Mouse (Mus musculus) midbrain, embryonic 11.5 days (tissue): Measurements from ENCODE around the gene Col24a1. TPM values are rescaled to one million over a fixed set of nuclear protein-coding genes. Genes with fewer than 3 reads are reported as not detected.

Experiments
- ATAC-seq: fragments of 200-750 bp; cut with Nextera tagmentation; 2 replicates; pipeline ENCODE4 v1.8.0; 2017; ENCODE audit warnings: moderate TSS enrichment, moderate library complexity; ENCODE audit not compliant: low FRiP score
- DNase-seq: peaks from one replicate; pipeline ENCODE4 v3.0.0; 2015; ENCODE audit warnings: low spot score; ENCODE audit errors: missing footprints
- H3K27ac ChIP-seq: fragments of 300-500 bp; sonication (generic); 2 replicates; pipeline ENCODE4 v1.5.1; 2014; ENCODE audit warnings: low read depth, low read length
- H3K27me3 ChIP-seq: fragments of 300-500 bp; sonication (generic); 2 replicates; pipeline ENCODE4 v1.6.1; 2014; ENCODE audit warnings: mild to moderate bottlenecking, low read length, moderate library complexity, mixed read lengths; ENCODE audit not compliant: control insufficient read depth, insufficient read depth
- H3K36me3 ChIP-seq: fragments of 300-500 bp; sonication (generic); 2 replicates; pipeline ENCODE4 v1.6.1; 2014; ENCODE audit warnings: mild to moderate bottlenecking, low read length, moderate library complexity, mixed read lengths; ENCODE audit not compliant: control insufficient read depth, insufficient read depth
- H3K4me1 ChIP-seq: fragments of 300-500 bp; sonication (generic); 2 replicates; pipeline ENCODE4 v1.6.1; 2014; ENCODE audit warnings: low read length; ENCODE audit not compliant: control insufficient read depth, insufficient read depth
- H3K4me2 ChIP-seq: fragments of 300-500 bp; sonication (generic); 2 replicates; pipeline ENCODE4 v1.6.1; 2014; ENCODE audit warnings: mild to moderate bottlenecking, moderate library complexity
- H3K4me3 ChIP-seq: fragments of 300-500 bp; sonication (generic); 2 replicates; pipeline ENCODE4 v1.5.1; 2014; ENCODE audit warnings: low read depth, low read length
- H3K9ac ChIP-seq: fragments of 300-500 bp; sonication (generic); 2 replicates; pipeline ENCODE4 v1.6.1; 2014; ENCODE audit warnings: low read length
- H3K9me3 ChIP-seq: fragments of 300-500 bp; sonication (generic); 2 replicates; pipeline ENCODE4 v1.6.1; 2016; ENCODE audit warnings: low read length; ENCODE audit not compliant: control insufficient read depth
- WGBS: fragments of 180-500 bp; shearing (Covaris S2); extraction: QIAGEN DNeasy Blood & Tissue Kit; methylation state at CpG from one replicate; pipeline ENCODE4 v1.1.7; 2014; 5-methylcytosine and 5-hydroxymethylcytosine counted together
- polyA plus RNA-seq: library from polyadenylated mRNA; unstranded; fragments of >200 nt; fragmentation: Nextera tagmentation; extraction: Ambion mirVana; gene quantifications from 2 replicates; pipeline ENCODE4 v1.2.1, GENCODE M21; 2014

Gene Col24a1
- polyA plus RNA-seq, 1 experiment from 2014 or later, result 0.38 TPM

GRCm38 (mm10) chr3:145337161-145337560, 44.9 kb downstream of the Col24a1 start:
- no peak overlapping the region for H3K27ac ChIP-seq
- ATAC-seq (no peak), DNase-seq (no peak)
- H3K36me3 ChIP-seq, result no peaks in the 10 kb centered on the region
- H3K4me1 ChIP-seq, result no peaks in the 10 kb centered on the region
- H3K4me2 ChIP-seq, result no peak overlapping the region
- H3K27me3 ChIP-seq, result no peaks in the 10 kb centered on the region
- H3K9me3 ChIP-seq, result no peaks in the 10 kb centered on the region
- H3K9ac ChIP-seq, result no peak overlapping the region
- no peak overlapping the region for H3K4me3 ChIP-seq
- WGBS, result 70% methylated on average over 2 of the region's 2 CpGs

DNA sequence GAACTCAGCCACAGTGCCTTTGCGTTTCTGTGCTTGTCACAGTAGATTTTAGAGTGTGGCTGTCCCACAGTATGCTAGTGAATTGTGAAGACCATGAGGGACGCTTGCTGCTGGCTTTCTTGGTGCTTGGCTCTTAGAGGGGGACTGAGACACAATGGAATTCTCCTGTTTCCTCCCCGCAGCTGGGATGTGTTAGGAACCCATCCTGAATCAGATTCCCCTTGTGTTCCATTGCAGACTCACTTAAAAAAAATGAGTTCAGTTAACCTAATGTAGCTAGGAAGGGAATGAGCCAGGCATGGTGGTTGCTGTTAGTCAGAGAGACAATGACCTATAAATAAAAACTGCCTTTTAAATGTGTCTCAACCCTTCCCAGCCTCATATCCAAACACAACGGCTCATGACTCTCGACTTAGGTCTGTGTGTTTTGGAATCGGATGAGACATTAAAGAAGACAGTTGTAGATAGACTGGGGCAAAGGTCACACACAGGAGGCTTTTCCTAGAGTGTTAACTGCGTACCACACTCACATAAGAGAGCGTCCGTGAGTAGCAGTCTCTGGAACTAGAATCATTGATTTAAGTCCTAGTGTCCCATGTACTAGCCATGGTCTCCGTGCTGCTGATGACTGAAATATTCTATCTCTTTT, 47.7 kb downstream of the Col24a1 start:
- 83% methylated on average over 10 of the region's 10 CpGs for WGBS

GRCm38 (mm10) chr3:145348690-145349089, 56.4 kb downstream of the Col24a1 start:
- no peaks in the 10 kb centered on the region for H3K9me3 ChIP-seq
- no peak overlapping the region for H3K4me2 ChIP-seq
- H3K36me3 ChIP-seq, result no peaks in the 10 kb centered on the region
- H3K4me1 ChIP-seq, result no peaks in the 10 kb centered on the region
- no peak for DNase-seq
- H3K27ac ChIP-seq, result no peak overlapping the region
- no peaks in the 10 kb centered on the region for H3K27me3 ChIP-seq
- no peak overlapping the region for H3K9ac ChIP-seq
- no peak overlapping the region for H3K4me3 ChIP-seq
- ATAC-seq, result no peak
- 87% methylated on average over 3 of the region's 3 CpGs for WGBS

More for the DNA sequence above, 47.7 kb downstream of the Col24a1 start:
- no peak overlapping the region for H3K27ac ChIP-seq
- no peak overlapping the region for H3K9ac ChIP-seq
- H3K4me3 ChIP-seq, result no peak overlapping the region
- H3K9me3 ChIP-seq, result no peaks in the 10 kb centered on the region
- DNase-seq, result no peak
- no peaks in the 10 kb centered on the region for H3K4me1 ChIP-seq
- H3K27me3 ChIP-seq, result no peaks in the 10 kb centered on the region
- H3K36me3 ChIP-seq, result no peaks in the 10 kb centered on the region
- ATAC-seq, result no peak
- H3K4me2 ChIP-seq, result no peak overlapping the region

- Histone ChIP-seq H3K36me3 (no peaks in the 10 kb centered on the region), H3K27ac (no peak overlapping the region), H3K9ac (no peak overlapping the region), H3K9me3 (no peaks in the 10 kb centered on the region), H3K4me3 (no peak overlapping the region), H3K27me3 (no peaks in the 10 kb centered on the region), H3K4me2 (no peak overlapping the region), H3K4me1 (no peaks in the 10 kb centered on the region)
- no peak for ATAC-seq
- DNase-seq, result no peak
- 94% methylated on average over 3 of the region's 3 CpGs for WGBS
Observed at GRCm38 (mm10) chr3:145353951-145354350, 61.7 kb downstream of the Col24a1 start.

GRCm38 (mm10) chr3:145356865-145357487, 64.7 kb downstream of the Col24a1 start:
- H3K27me3 ChIP-seq, result no peaks in the 10 kb centered on the region
- no peak for ATAC-seq

DNA sequence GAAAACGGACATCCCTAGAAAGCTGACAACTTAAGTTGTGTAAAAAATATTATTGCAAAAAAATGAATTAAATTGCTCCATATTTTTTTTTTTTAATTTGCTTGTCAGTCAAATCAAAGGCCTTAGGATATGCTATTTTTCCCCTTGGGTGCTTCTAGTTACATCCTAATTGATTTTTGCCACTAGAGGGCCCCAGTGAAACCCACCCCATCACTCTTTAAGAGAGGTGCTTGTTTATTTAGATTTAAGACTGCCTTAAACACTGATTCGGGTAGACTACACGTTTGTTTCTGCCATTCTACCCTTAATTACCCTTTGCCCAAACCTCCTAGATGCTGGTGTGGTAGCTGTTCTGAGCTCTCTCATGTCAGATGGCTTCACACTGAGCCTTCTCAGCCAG, 73.0 kb downstream of the Col24a1 start:
- no peaks in the 10 kb centered on the region for H3K9me3 ChIP-seq
- H3K4me1 ChIP-seq, result no peaks in the 10 kb centered on the region
- no peak for ATAC-seq
- no peak for DNase-seq
- no peaks in the 10 kb centered on the region for H3K27me3 ChIP-seq
- H3K36me3 ChIP-seq, result no peaks in the 10 kb centered on the region
- H3K4me3 ChIP-seq, result no peak overlapping the region
- no peak overlapping the region for H3K27ac ChIP-seq
- 45% methylated on average over 3 of the region's 3 CpGs for WGBS
- no peak overlapping the region for H3K4me2 ChIP-seq
- no peak overlapping the region for H3K9ac ChIP-seq

More at GRCm38 (mm10) chr3:145356865-145357487, 64.7 kb downstream of the Col24a1 start:
- Histone ChIP-seq H3K4me1 (no peaks in the 10 kb centered on the region), H3K9me3 (no peaks in the 10 kb centered on the region), H3K4me2 (no peak overlapping the region), H3K27ac (no peak overlapping the region), H3K9ac (no peak overlapping the region), H3K36me3 (no peaks in the 10 kb centered on the region), H3K4me3 (no peak overlapping the region)
- WGBS, result 90% methylated on average over 6 of the region's 6 CpGs
- no peak for DNase-seq

- H3K4me3 ChIP-seq, result no peak overlapping the region
- no peak overlapping the region for H3K4me2 ChIP-seq
- ATAC-seq (no peak), DNase-seq (no peak)
- no peaks in the 10 kb centered on the region for H3K9me3 ChIP-seq
- no peaks in the 10 kb centered on the region for H3K4me1 ChIP-seq
- H3K27ac ChIP-seq, result no peak overlapping the region
- no peaks in the 10 kb centered on the region for H3K27me3 ChIP-seq
- H3K9ac ChIP-seq, result no peak overlapping the region
- 82% methylated on average over 4 of the region's 4 CpGs for WGBS
- H3K36me3 ChIP-seq, result no peaks in the 10 kb centered on the region
Observed at GRCm38 (mm10) chr3:145367176-145367717, 75.0 kb downstream of the Col24a1 start.

DNA sequence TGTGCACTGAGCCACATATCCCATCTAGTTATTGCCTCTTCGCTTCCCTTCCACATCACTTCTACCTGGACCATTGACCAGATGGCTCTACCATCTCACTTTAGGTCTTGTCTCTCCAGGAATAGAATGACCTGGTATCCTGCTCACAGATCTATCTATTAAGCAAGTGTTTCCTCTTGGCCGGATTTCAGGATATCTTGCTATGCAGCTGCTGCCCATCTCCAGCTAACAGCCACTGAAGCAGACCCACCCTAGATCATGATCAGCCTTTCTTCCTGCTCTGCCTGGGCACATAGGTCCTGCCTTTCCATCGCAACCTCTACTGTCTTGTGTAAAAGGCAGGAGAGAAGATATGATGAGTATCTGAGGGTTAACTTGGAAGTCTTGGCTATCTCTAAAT, 84.0 kb downstream of the Col24a1 start:
- DNase-seq (no peak), ATAC-seq (no peak)
- WGBS, result 93% methylated on average over 3 of the region's 3 CpGs
- Histone ChIP-seq H3K4me2 (no peak overlapping the region), H3K9ac (no peak overlapping the region), H3K36me3 (no peaks in the 10 kb centered on the region), H3K4me3 (no peak overlapping the region), H3K27ac (no peak overlapping the region), H3K9me3 (no peaks in the 10 kb centered on the region), H3K27me3 (no peaks in the 10 kb centered on the region), H3K4me1 (no peaks in the 10 kb centered on the region)

- no peak overlapping the region for H3K27ac ChIP-seq
- WGBS, result 81% methylated on average over 13 of the region's 13 CpGs
- DNase-seq (no peak), ATAC-seq (no peak)
- no peak overlapping the region for H3K9ac ChIP-seq
- H3K4me2 ChIP-seq, result no peak overlapping the region
- no peaks in the 10 kb centered on the region for H3K9me3 ChIP-seq
- no peaks in the 10 kb centered on the region for H3K27me3 ChIP-seq
- no peaks in the 10 kb centered on the region for H3K36me3 ChIP-seq
- no peaks in the 10 kb centered on the region for H3K4me1 ChIP-seq
- H3K4me3 ChIP-seq, result no peak overlapping the region
Observed at GRCm38 (mm10) chr3:145383095-145383494, 90.8 kb downstream of the Col24a1 start.
